Mouse (Mus musculus) heart, postnatal 36 days (tissue): ENCODE data around the gene Cit. TPM values are rescaled to one million over a fixed set of nuclear protein-coding genes. Genes with fewer than 3 reads are reported as not detected.
A peak's percentile ranks its signal among the peaks of the same experiment; 100 is the strongest.

Experiments used
- DNase-seq, 2 experiments: peaks; one replicate each; pipeline ENCODE4 v3.0.0; 2021 to 2022
- intact Hi-C: fragments of 180-260 bp; cut with DNase I; formaldehyde crosslinking; loops from one replicate; pipeline ENCODE4 v1.15.1; 2025
- total RNA-seq, 2 experiments: library from RNA; stranded (reverse); gene quantifications; 2 replicates each; pipeline ENCODE4 v1.2.3; 2021

Gene Cit
- total RNA-seq, 2 experiments from 2014 or later: 1.7 to 2.2 TPM

- no peak for DNase-seq
- intact Hi-C loops: loop anchor here (2.0 kb wide), 1 partner anchor 118 kb away; no protein-coding TSS in a partner anchor
These were observed 63.6 kb downstream of the Cit start for GRCm38 (mm10) chr5:115908699-115909098.

- peak; percentile 48 to 51 for DNase-seq
- intact Hi-C loops: loop anchor here (2.0 kb wide), 1 partner anchor 118 kb away; no protein-coding TSS in a partner anchor
These were observed 64.0 kb downstream of the Cit start for GRCm38 (mm10) chr5:115909106-115909505.

- no peak for DNase-seq
- intact Hi-C loops: no loop called here
These were observed 65.4 kb downstream of the Cit start for GRCm38 (mm10) chr5:115910491-115910890.

- no peak for DNase-seq
- intact Hi-C loops: no loop called here
These were observed 70.4 kb downstream of the Cit start for GRCm38 (mm10) chr5:115915481-115915880.

- intact Hi-C loops: no loop called here
- no peak for DNase-seq
These were observed 72.9 kb downstream of the Cit start for GRCm38 (mm10) chr5:115917960-115918359.

- no peak for DNase-seq
- intact Hi-C loops: no loop called here
These were observed 73.7 kb downstream of the Cit start for GRCm38 (mm10) chr5:115918597-115919351.

- intact Hi-C loops: no loop called here
- no peak for DNase-seq
These were observed 76.9 kb downstream of the Cit start for GRCm38 (mm10) chr5:115921990-115922389.

GRCm38 (mm10) chr5:115924946-115925345 is 79.9 kb downstream of the Cit start:
- intact Hi-C loops: loop anchor here (5.0 kb wide), 1 partner anchor 82 kb away; no protein-coding TSS in a partner anchor
- DNase-seq: no peak

GRCm38 (mm10) chr5:115928786-115929507 is 83.9 kb downstream of the Cit start:
- DNase-seq: peak in 1 of 2 experiments; percentile 15
- intact Hi-C loops: loop anchor here (5.0 kb wide), 1 partner anchor 78 kb away; no protein-coding TSS in a partner anchor

- intact Hi-C loops: no loop called here
These were observed 87.2 kb downstream of the Cit start for GRCm38 (mm10) chr5:115932325-115932724.

GRCm38 (mm10) chr5:115936851-115937250 is 91.8 kb downstream of the Cit start:
- intact Hi-C loops: no loop called here
- DNase-seq: no peak

More at GRCm38 (mm10) chr5:115932325-115932724, 87.2 kb downstream of the Cit start:
- no peak for DNase-seq

- intact Hi-C loops: no loop called here
- no peak for DNase-seq
These were observed 92.5 kb downstream of the Cit start for GRCm38 (mm10) chr5:115937566-115937965.

- DNase-seq: no peak
- intact Hi-C loops: no loop called here
These were observed 93.9 kb downstream of the Cit start for GRCm38 (mm10) chr5:115938999-115939398.

GRCm38 (mm10) chr5:115942389-115942788 is 97.3 kb downstream of the Cit start:
- no peak for DNase-seq
- intact Hi-C loops: no loop called here

GRCm38 (mm10) chr5:115944791-115945490 is 99.9 kb downstream of the Cit start:
- intact Hi-C loops: no loop called here
- DNase-seq: no peak

- DNase-seq: no peak
- intact Hi-C loops: no loop called here
These were observed 102.7 kb downstream of the Cit start for GRCm38 (mm10) chr5:115947622-115948353.

- no peak for DNase-seq
- intact Hi-C loops: no loop called here
These were observed 105.9 kb downstream of the Cit start for GRCm38 (mm10) chr5:115950936-115951335.

- intact Hi-C loops: no loop called here
- no peak for DNase-seq
These were observed 108.1 kb downstream of the Cit start for GRCm38 (mm10) chr5:115953173-115953572.

GRCm38 (mm10) chr5:115954084-115954483 is 109.0 kb downstream of the Cit start:
- intact Hi-C loops: no loop called here

GRCm38 (mm10) chr5:115954549-115954948 is 109.5 kb downstream of the Cit start:
- intact Hi-C loops: no loop called here

More at GRCm38 (mm10) chr5:115954084-115954483, 109.0 kb downstream of the Cit start:
- DNase-seq: no peak

More at GRCm38 (mm10) chr5:115954549-115954948, 109.5 kb downstream of the Cit start:
- DNase-seq: no peak
